Mouse (Mus musculus) liver, embryonic 14.5 days (tissue): ENCODE measurements around the gene Wnk2. TPM values are rescaled to one million over a fixed set of nuclear protein-coding genes. Genes with fewer than 3 reads are reported as not detected.
A peak's percentile ranks its signal among the peaks of the same experiment; 100 is the strongest.

Source experiments
- ATAC-seq: fragments of 200-750 bp; cut with Nextera tagmentation; 2 replicates; pipeline ENCODE4 v1.8.0; 2017; ENCODE audit warnings: moderate number of reproducible peaks, mild to moderate bottlenecking, moderate library complexity; ENCODE audit not compliant: insufficient read depth
- DNase-seq, 3 experiments: peaks; one replicate each; pipeline ENCODE4 v3.0.0-alpha.2; 2012 to 2013; ENCODE audit warnings: low read depth in 3 of 3, low spot score in 3 of 3
- H3K27ac ChIP-seq: fragments of 300-500 bp; sonication (generic); 2 replicates; pipeline ENCODE4 v1.5.1; 2014; ENCODE audit warnings: moderate library complexity, mild to moderate bottlenecking, control low read depth, inconsistent platforms
- H3K27me3 ChIP-seq: fragments of 300-500 bp; sonication (generic); 2 replicates; pipeline ENCODE4 v1.6.1; 2014; ENCODE audit warnings: mild to moderate bottlenecking, low read length, moderate library complexity; ENCODE audit not compliant: control insufficient read depth, insufficient read depth
- H3K36me3 ChIP-seq: fragments of 300-500 bp; sonication (generic); replicated peaks from 2 replicates; pipeline ENCODE4 v1.6.1; 2014; ENCODE audit warnings: low read depth; ENCODE audit not compliant: control insufficient read depth, insufficient read depth
- H3K4me1 ChIP-seq, 2 experiments: fragments of 200-500 bp in 1 of 2; fragments of 300-500 bp in 1 of 2; sonication (generic) in 1 of 2; replicated peaks; 2 replicates each; pipeline ENCODE4 v1.6.1; 2012 to 2014; ENCODE audit warnings: antibody characterized with exemption in 1 of 2, inconsistent platforms in 1 of 2, low read length in 1 of 2; ENCODE audit not compliant: control insufficient read depth in 2 of 2, insufficient read depth in 2 of 2
- H3K4me2 ChIP-seq: fragments of 300-500 bp; sonication (generic); 2 replicates; pipeline ENCODE4 v1.6.1; 2014; ENCODE audit warnings: low read depth, mild to moderate bottlenecking, control low read depth, moderate library complexity
- H3K4me3 ChIP-seq, 2 experiments: fragments of 200-500 bp in 1 of 2; fragments of 300-500 bp in 1 of 2; sonication (generic) in 1 of 2; 2 replicates each; pipeline ENCODE4 v1.5.1; 2012 to 2014; ENCODE audit warnings: low read depth in 2 of 2, low read length in 2 of 2, mild to moderate bottlenecking in 2 of 2, control low read depth in 1 of 2, inconsistent platforms in 1 of 2, moderate library complexity in 1 of 2; ENCODE audit not compliant: insufficient read depth in 1 of 2
- H3K9ac ChIP-seq: fragments of 300-500 bp; sonication (generic); replicated peaks from 2 replicates; pipeline ENCODE4 v1.6.1; 2014; ENCODE audit warnings: mild to moderate bottlenecking, control low read depth, moderate library complexity
- H3K9me3 ChIP-seq: fragments of 300-500 bp; sonication (generic); 2 replicates; pipeline ENCODE4 v1.6.1; 2016; ENCODE audit warnings: low read length, mixed read lengths; ENCODE audit not compliant: control insufficient read depth
- CTCF ChIP-seq: IDR thresholded peaks from 2 replicates; pipeline ENCODE4 v1.5.1; 2016; ENCODE audit warnings: antibody characterized with exemption, low read depth, control low read depth
- EP300 ChIP-seq: IDR thresholded peaks from 2 replicates; pipeline ENCODE4 v1.6.1; 2016; ENCODE audit warnings: antibody characterized with exemption, low read depth
- WGBS: fragments of 180-500 bp; shearing (Covaris S2); extraction: QIAGEN DNeasy Blood & Tissue Kit; methylation state at CpG from one replicate; pipeline ENCODE4 v1.1.7; 2014; ENCODE audit not compliant: insufficient replicate concordance; 5-methylcytosine and 5-hydroxymethylcytosine counted together
- polyA plus RNA-seq, 2 experiments: library from polyadenylated mRNA; depleted of rRNA in 1 of 2; stranded (reverse) in 1 of 2; unstranded in 1 of 2; fragments of >200 nt; fragmentation: Nextera tagmentation in 1 of 2; extraction: Ambion mirVana in 1 of 2; gene quantifications; 2 replicates each; pipeline versions ENCODE4 v1.2.1 to v1.2.3; 2012 to 2014

Wnk2 gene
- polyA plus RNA-seq, 2 experiments, result 0.05 to 0.13 TPM

DNA sequence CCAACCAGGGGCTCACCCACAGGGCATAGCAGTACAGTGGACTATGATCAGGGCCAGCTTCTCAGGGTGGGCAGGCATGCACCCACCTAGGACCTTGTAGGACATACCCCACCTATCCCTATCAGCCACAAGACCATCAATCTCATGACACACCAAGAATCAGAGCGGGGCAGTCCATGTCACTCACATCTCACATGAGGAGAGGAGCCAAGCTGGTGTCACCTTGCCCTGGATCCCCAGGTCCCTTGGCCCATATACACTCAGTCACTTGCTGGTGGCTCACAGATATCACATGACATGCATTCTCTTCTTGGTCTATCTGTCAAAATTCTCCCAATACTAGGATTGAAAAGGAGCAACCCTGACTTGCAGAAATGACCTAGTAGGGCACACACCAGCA, 18.7 kb downstream of the Wnk2 start:
- Histone ChIP-seq H3K9me3 (no peaks in the 10 kb centered on the region), H3K4me1 (no peaks in the 10 kb centered on the region), H3K4me3 (no peak overlapping the region), H3K27ac (no peak overlapping the region), H3K36me3 (no peaks in the 10 kb centered on the region), H3K9ac (no peak overlapping the region), H3K4me2 (no peak overlapping the region), H3K27me3 (no peaks in the 10 kb centered on the region)
- 59% methylated on average over 1 of the region's 1 CpGs for WGBS
- no peak for DNase-seq
- TF ChIP-seq CTCF (no peak), EP300 (no peak)
- no peak for ATAC-seq

DNA sequence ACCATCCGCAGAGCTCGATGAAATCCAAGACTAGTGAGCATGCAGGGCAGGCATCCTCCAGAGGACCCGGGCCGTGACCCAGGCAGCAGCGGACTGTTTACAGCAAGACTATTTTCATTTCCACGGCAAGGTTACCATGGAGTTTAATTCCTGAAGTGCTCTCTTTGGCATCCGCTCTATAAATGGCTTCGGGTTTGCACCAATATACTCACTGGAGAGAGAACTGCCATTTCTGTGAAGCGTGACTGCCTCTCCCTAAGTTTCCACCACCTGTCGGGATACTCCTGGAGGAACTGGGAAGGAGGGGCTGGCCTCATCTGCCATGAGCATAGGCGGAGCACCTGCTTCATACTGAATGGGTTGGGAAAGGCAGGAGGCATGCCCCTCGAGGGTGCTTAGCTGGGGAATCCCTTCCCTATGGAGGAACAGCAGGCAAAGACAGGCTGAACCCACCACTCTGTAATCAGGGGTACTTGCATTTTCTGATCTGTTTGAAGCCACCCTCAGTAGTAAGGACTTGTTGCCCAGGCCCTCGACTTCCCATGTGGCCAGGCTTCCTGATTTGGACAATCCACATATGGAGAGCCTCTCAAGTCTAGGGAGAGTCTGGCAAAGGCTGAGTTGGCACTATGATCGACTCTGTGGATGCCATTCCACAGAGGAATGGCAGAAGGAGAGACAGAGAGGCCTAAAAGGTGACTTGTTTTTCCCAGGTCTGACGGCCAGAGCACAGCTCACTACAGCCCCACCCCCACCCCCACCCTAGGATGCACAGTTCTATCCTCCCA, 19.8 kb downstream of the Wnk2 start:
- Histone ChIP-seq H3K9me3 (no peaks in the 10 kb centered on the region), H3K9ac (no peak overlapping the region), H3K4me3 (no peak overlapping the region), H3K27me3 (no peaks in the 10 kb centered on the region), H3K36me3 (no peaks in the 10 kb centered on the region), H3K4me1 (no peaks in the 10 kb centered on the region), H3K4me2 (no peak overlapping the region), H3K27ac (no peak overlapping the region)
- 58% methylated on average over 15 of the region's 15 CpGs for WGBS
- TF ChIP-seq EP300 (no peak), CTCF (no peak)
- ATAC-seq, result no peak
- DNase-seq, result no peak

GRCm38 (mm10) chr13:49122106-49122505, 25.7 kb downstream of the Wnk2 start:
- H3K4me1 ChIP-seq, result no peaks in the 10 kb centered on the region

GRCm38 (mm10) chr13:49117563-49117962, 30.3 kb downstream of the Wnk2 start:
- WGBS, result 65% methylated on average over 8 of the region's 8 CpGs

More at GRCm38 (mm10) chr13:49122106-49122505, 25.7 kb downstream of the Wnk2 start:
- ATAC-seq (peak; percentile 39; the same call in 1 of the 2 replicates), DNase-seq (no peak)
- Histone ChIP-seq H3K4me2 (no peak overlapping the region), H3K4me3 (no peak overlapping the region), H3K9ac (no peak overlapping the region), H3K9me3 (no peaks in the 10 kb centered on the region), H3K27me3 (no peaks in the 10 kb centered on the region), H3K27ac (no peak overlapping the region), H3K36me3 (no peaks in the 10 kb centered on the region)
- 53% methylated on average over 4 of the region's 4 CpGs for WGBS
- TF ChIP-seq EP300 (no peak), CTCF (no peak)

GRCm38 (mm10) chr13:49114921-49115320, 32.9 kb downstream of the Wnk2 start:
- Histone ChIP-seq H3K9me3 (no peaks in the 10 kb centered on the region), H3K36me3 (no peaks in the 10 kb centered on the region), H3K4me3 (no peak overlapping the region), H3K4me1 (no peaks in the 10 kb centered on the region), H3K27ac (no peak overlapping the region), H3K9ac (no peak overlapping the region), H3K27me3 (no peaks in the 10 kb centered on the region), H3K4me2 (no peak overlapping the region)
- no peak for TF ChIP-seq CTCF
- TF ChIP-seq EP300, result no peak
- no peak for DNase-seq
- ATAC-seq, result no peak
- 77% methylated on average over 14 of the region's 14 CpGs for WGBS

More at GRCm38 (mm10) chr13:49117563-49117962, 30.3 kb downstream of the Wnk2 start:
- Histone ChIP-seq H3K4me1 (no peaks in the 10 kb centered on the region), H3K27ac (no peak overlapping the region), H3K4me2 (no peak overlapping the region), H3K4me3 (no peak overlapping the region), H3K9me3 (no peaks in the 10 kb centered on the region), H3K9ac (no peak overlapping the region), H3K27me3 (no peaks in the 10 kb centered on the region), H3K36me3 (no peaks in the 10 kb centered on the region)
- ATAC-seq (no peak), DNase-seq (no peak)
- TF ChIP-seq EP300, result no peak
- TF ChIP-seq CTCF, result peak; percentile 41; the same call in 1 of the 2 replicates
